Mouse (Mus musculus) MEL (cell line): ENCODE data around the gene 1700025B11Rik.
"Not testable (repeated sequence)": the region's sequence is repeated elsewhere in the genome, so short reads cannot be mapped to it uniquely, and the experiment has no call there.

Source experiments
- CTCF ChIP-seq, 3 experiments: IDR thresholded peaks in 2 of 3; conservative IDR thresholded peaks in 1 of 3; 2 replicates each; pipeline ENCODE4 v1.5.1; 2011 to 2012; ENCODE audit warnings: low read length in 3 of 3, low read depth in 2 of 3, mild to moderate bottlenecking in 2 of 3, improper control_type of control experiment in 1 of 3, inconsistent platforms in 1 of 3, mixed read lengths in 1 of 3, moderate library complexity in 1 of 3; ENCODE audit not compliant: control insufficient read depth in 1 of 3, insufficient read depth in 1 of 3, poor library complexity in 1 of 3, severe bottlenecking in 1 of 3
- E2F4 ChIP-seq: IDR thresholded peaks from 2 replicates; pipeline ENCODE4 v1.6.1; 2011; ENCODE audit warnings: low read depth, low read length, improper control_type of control experiment, borderline replicate concordance
- GATA1 ChIP-seq: IDR thresholded peaks from 2 replicates; pipeline ENCODE4 v1.6.1; 2011; ENCODE audit warnings: low read depth, low read length, improper control_type of control experiment
- MAFK ChIP-seq: IDR thresholded peaks from 2 replicates; pipeline ENCODE4 v1.6.1; 2011; ENCODE audit warnings: low read depth, mild to moderate bottlenecking, low read length, improper control_type of control experiment, borderline replicate concordance
- MYC ChIP-seq: IDR thresholded peaks from 2 replicates; pipeline ENCODE4 v1.6.1; 2011; ENCODE audit warnings: low read depth, mild to moderate bottlenecking, low read length, improper control_type of control experiment, moderate library complexity
- POLR2A ChIP-seq, 2 experiments: IDR thresholded peaks; 2 replicates each; pipeline ENCODE4 v1.6.1; 2011 to 2012; ENCODE audit warnings: low read length in 2 of 2, mild to moderate bottlenecking in 2 of 2, control low read depth in 1 of 2, improper control_type of control experiment in 1 of 2, low read depth in 1 of 2, moderate library complexity in 1 of 2; ENCODE audit not compliant: control insufficient read depth in 1 of 2, insufficient read depth in 1 of 2, poor library complexity in 1 of 2
- POLR2AphosphoS5 ChIP-seq: IDR thresholded peaks from 2 replicates; pipeline ENCODE4 v1.6.1; 2012; ENCODE audit warnings: low read depth, borderline replicate concordance, mild to moderate bottlenecking, inconsistent platforms, low read length, moderate library complexity, mixed read lengths
- SIN3A ChIP-seq: IDR thresholded peaks from 2 replicates; pipeline ENCODE4 v1.6.1; 2012; ENCODE audit warnings: low read length, improper control_type of control experiment, inconsistent platforms
- TAL1 ChIP-seq: IDR thresholded peaks from 2 replicates; pipeline ENCODE4 v1.6.1; 2012; ENCODE audit warnings: mild to moderate bottlenecking, inconsistent platforms, low read length, moderate library complexity, mixed read lengths
- UBTF ChIP-seq: IDR thresholded peaks from 2 replicates; pipeline ENCODE4 v1.6.1; 2012; ENCODE audit warnings: low read depth, mild to moderate bottlenecking, inconsistent platforms, low read length, improper control_type of control experiment, moderate library complexity, borderline replicate concordance; ENCODE audit not compliant: insufficient read depth
- USF1 ChIP-seq: IDR thresholded peaks from 2 replicates; pipeline ENCODE4 v1.6.1; 2014; ENCODE audit warnings: low read depth, mild to moderate bottlenecking, inconsistent platforms, low read length, improper control_type of control experiment, moderate library complexity
- USF2 ChIP-seq, 2 experiments: IDR thresholded peaks; 2 replicates each; pipeline ENCODE4 v1.6.1; 2011 to 2012; ENCODE audit warnings: improper control_type of control experiment in 2 of 2, low read length in 2 of 2, borderline replicate concordance in 1 of 2, inconsistent platforms in 1 of 2, low read depth in 1 of 2, mild to moderate bottlenecking in 1 of 2; ENCODE audit not compliant: insufficient read depth in 1 of 2

DNA sequence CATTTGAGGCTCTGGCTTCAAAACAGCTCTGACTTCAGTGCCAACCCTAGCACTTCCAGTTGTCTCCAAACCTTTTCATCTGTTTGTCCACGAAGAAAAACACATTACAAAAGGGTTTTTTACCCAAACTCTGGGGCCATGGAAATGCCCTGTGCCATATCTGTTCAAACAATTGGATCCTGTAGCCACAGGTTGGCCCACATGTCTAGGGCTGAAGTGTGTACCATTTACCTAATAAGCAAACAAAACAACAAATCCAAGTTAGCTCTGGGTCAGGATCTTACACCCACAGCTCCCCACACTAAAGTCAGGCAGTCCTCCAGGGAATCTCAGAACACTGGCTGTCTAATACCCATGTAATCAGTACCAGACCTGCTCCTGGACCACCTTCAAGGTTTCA is 22.5 kb downstream of the 1700025B11Rik start:
- not testable (repeated sequence) for TF ChIP-seq SIN3A; TAL1; POLR2A (IDR thresholded peaks at IDR 0.05; ENCODE audit: control insufficient read depth in 1 of 2, insufficient read depth in 1 of 2, low read depth in 1 of 2, low read length in 2 of 2, poor library complexity in 1 of 2); GATA1; USF1; MYC; POLR2AphosphoS5; USF2 (IDR thresholded peaks at IDR 0.05; ENCODE audit: borderline replicate concordance in 1 of 2, insufficient read depth in 1 of 2, low read depth in 1 of 2, low read length in 2 of 2); CTCF (IDR thresholded peaks at IDR 0.05 in 2 of 3, conservative IDR thresholded peaks at IDR 0.05 in 1 of 3; ENCODE audit: control insufficient read depth in 1 of 3, insufficient read depth in 1 of 3, low read depth in 2 of 3, low read length in 3 of 3, poor library complexity in 1 of 3, severe bottlenecking in 1 of 3); E2F4; MAFK; UBTF
